Mouse (Mus musculus): ENCODE data around the gene Ccl5. TPM values are rescaled to one million over a fixed set of nuclear protein-coding genes. Genes with fewer than 3 reads are reported as not detected.

Gene Ccl5
- 4.6 to 8.0 TPM (median 6.7 TPM) in 4 replicates for total RNA-seq (2023)

GRCm38 (mm10) chr11:83530360-83530759, at the start of gene Ccl5:
Ccl5 (minus strand) TSS chr11:83530518.

GRCm38 (mm10) chr11:83578186-83578760, 48.0 kb upstream of the Ccl5 start, which contains the start of gene Ccl9:
Ccl9 (minus strand) TSS chr11:83578636.

DNA sequence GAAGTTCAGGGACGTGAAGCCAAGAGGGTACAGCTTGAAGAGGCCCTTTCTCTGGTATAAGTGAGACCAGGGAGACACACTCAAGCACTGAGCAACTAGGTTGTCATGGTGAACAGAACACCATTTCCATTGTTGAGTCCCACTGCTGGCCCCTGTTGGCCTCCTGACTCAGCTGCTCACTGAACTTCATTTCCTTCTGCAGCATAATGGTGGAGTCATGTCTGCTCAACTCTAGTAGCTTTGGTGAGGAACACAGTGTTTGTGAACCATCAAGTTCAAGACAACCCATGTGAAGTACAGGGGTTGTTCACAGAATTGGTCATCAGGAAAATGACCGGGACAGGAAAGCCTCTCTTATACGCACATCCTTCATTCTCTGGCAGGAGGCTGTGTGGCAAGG, 8.2 kb downstream of the Ccl5 start, which contains the start of gene Heatr9:
Heatr9 (minus strand) TSS at position 101 of the 400 bp plus-strand sequence.

Other genes starting within 250 kb of the Ccl5 start
- gene Slfn14, start 243.8 kb downstream of the Ccl5 start, total RNA-seq (2023) = not detected in 4 replicates
- 130 to 153 TPM (median 142 TPM) in 4 replicates for gene Ap2b1, start 231.5 kb downstream of the Ccl5 start, total RNA-seq (2023)
- gene Pex12, start 227.9 kb downstream of the Ccl5 start, total RNA-seq (2023) = 12.6 to 15.2 TPM (median 14.1 TPM) in 4 replicates
- 0.79 to 1.2 TPM (median 0.90 TPM) in 4 replicates for gene Rasl10b, start 121.4 kb downstream of the Ccl5 start, total RNA-seq (2023)
- not detected in 4 replicates for gene Gas2l2, start 101.1 kb downstream of the Ccl5 start, total RNA-seq (2023)
- 0.83 TPM in 1 of 4 replicates, not detected in the others for gene 1700020L24Rik, start 92.8 kb downstream of the Ccl5 start, total RNA-seq (2023)
- gene Mmp28, start 67.4 kb downstream of the Ccl5 start, total RNA-seq (2023) = not detected in 4 replicates
- gene Taf15, start 57.4 kb downstream of the Ccl5 start, total RNA-seq (2023) = 154 to 178 TPM (median 165 TPM) in 4 replicates
- 0.30 TPM in 1 of 4 replicates, not detected in the others for gene Heatr9, start 8.3 kb downstream of the Ccl5 start, total RNA-seq (2023)
- gene Ccl9, start 48.1 kb upstream of the Ccl5 start, total RNA-seq (2023) = 0.19 to 1.2 TPM in 2 of 4 replicates, not detected in the others
- gene Ccl6, start 62.6 kb upstream of the Ccl5 start, total RNA-seq (2023) = 1.0 to 2.2 TPM (median 1.1 TPM) in 4 replicates
- gene Rpl9-ps1, start 115.1 kb upstream of the Ccl5 start, total RNA-seq (2023) = not detected in 4 replicates
- gene Ccl3, start 118.8 kb upstream of the Ccl5 start, total RNA-seq (2023) = 26.0 to 35.8 TPM (median 30.5 TPM) in 4 replicates
- 8.8 to 12.1 TPM (median 10.8 TPM) in 4 replicates for gene Ccl4, start 132.1 kb upstream of the Ccl5 start, total RNA-seq (2023)
- gene Wfdc17, start 173.5 kb upstream of the Ccl5 start, total RNA-seq (2023) = 3.6 to 7.1 TPM (median 5.4 TPM) in 4 replicates
- 1.1 TPM in 1 of 4 replicates, not detected in the others for gene Wfdc18, start 178.5 kb upstream of the Ccl5 start, total RNA-seq (2023)
- gene Wfdc21, start 216.4 kb upstream of the Ccl5 start, total RNA-seq (2023) = 3.1 to 4.4 TPM (median 3.8 TPM) in 4 replicates
- gene Heatr6, start 223.2 kb upstream of the Ccl5 start, total RNA-seq (2023) = 47.9 to 61.6 TPM (median 54.1 TPM) in 4 replicates

Measured in B cell, adult 62 days (primary cell).